Mouse (Mus musculus) layer of hippocampus, adult 18-20 months (tissue): ENCODE results near the gene Fam118b. TPM values are rescaled to one million over a fixed set of nuclear protein-coding genes. Genes with fewer than 3 reads are reported as not detected.

Experiments used
- DNase-seq, 2 experiments: peaks; one replicate each; pipeline ENCODE4 v3.0.0; 2022; ENCODE audit warnings: low spot score in 2 of 2
- long read RNA-seq: library from polyadenylated mRNA; stranded (forward); transcript quantifications from one replicate; pipeline ENCODE4 v2.0.0, GENCODE M21; 2021
- total RNA-seq, 2 experiments: library from RNA; stranded (reverse); gene quantifications; 2 replicates each; pipeline ENCODE4 v1.2.3; 2021

Fam118b gene
- 10 to 100 TPM; 28.9 to 29.1 TPM for total RNA-seq
- long read RNA-seq, transcript Fam118b-201 (8 exons, 1,860 nt): major isoform, 6 of 20 reads
- long read RNA-seq, partial matches to known transcripts: 0 of 20 reads
- long read RNA-seq, other reads (novel, unspliced or antisense): 13 of 20 reads

- DNase-seq: peak; percentile 92 to 96
Observed at GRCm38 (mm10) chr9:35267146-35267975, at the start of gene Fam118b, which contains the start of gene Rpusd4. Gene Fam118b, minus strand, starts transcription at chr9:35267805. Gene Rpusd4, plus strand, starts transcription at chr9:35267865.

DNA sequence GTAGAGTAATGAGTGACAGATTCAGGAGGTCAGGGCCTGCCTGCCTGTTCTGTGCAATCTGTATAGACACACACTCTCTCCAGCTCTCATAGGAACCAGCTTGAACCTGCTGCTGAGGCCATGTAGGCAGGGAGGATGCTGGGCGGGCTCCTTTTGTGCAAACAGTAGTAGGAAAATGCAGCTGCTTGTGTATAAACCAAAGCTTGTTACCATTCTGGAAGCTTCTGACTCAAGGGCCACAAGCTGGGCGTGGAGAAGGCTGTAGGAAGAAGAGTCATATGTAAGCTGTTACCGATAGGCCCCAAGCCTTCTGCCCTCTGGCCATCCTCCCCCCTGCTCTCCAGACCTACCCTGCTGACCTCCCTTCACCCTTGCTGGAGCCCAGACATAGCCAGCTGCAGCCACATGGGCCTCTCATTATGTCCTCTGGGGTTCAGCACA is 49.2 kb upstream of the Fam118b start:
- peak in 1 of 2 experiments; percentile 14 for DNase-seq

DNA sequence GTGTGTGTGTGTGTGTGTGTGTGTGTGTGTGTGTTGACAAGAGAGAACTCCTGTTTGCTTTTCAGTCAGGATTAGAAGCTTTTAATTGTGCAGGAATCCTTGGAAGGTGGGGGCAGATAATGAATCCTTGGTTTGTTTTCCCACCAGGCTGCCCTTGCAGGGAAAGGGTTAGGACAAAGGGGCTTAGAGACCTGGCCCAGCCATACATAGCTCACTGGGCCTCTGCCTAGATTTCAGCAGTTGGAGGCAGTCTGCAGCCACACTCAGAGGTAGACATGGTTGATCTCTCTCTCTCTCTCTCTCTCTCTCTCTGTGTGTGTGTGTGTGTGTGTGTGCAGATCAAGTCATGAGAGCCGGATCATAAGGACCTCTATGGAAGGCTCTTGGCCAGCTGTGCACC is 46.6 kb upstream of the Fam118b start:
- DNase-seq: no peak

DNA sequence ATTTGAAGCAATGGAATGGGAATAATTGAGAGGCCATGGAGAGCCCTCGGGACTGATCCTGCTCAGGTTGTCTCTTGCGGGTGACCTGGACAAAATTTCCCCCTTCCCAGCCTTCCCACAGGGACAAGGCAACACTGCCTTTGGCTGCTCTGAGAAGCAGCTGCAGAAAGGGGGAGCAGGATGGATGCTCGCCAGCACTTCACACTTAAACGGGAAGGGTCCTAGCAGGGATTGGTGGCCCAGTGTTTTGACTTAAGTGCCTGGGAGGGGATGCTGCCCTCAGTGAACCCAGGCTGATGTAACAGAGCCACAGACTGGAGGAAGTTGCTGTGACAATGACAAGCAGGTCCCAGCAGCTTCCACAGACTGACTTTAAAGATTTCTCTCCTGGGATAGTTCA is 46.0 kb upstream of the Fam118b start:
- DNase-seq: no peak

DNA sequence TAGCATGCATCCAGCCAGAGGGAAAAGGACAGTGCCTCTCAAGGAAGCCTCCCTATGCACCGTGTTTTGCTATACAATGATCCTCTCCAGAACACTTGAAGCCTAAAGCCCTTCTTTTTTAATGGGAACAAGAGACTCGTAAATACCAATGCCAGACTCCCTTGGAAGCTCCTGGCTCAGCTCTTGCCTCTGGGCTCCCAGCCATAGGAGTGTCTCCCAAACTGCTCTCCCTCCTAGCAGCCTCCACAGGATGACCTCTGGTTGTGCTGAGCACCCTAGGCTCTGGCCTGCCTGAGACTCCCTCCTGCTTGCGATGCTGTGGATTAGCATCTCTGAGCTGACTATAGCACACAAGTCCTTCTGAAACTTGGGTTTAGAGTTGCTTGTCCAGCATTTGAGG is 44.9 kb upstream of the Fam118b start:
- DNase-seq: no peak

DNA sequence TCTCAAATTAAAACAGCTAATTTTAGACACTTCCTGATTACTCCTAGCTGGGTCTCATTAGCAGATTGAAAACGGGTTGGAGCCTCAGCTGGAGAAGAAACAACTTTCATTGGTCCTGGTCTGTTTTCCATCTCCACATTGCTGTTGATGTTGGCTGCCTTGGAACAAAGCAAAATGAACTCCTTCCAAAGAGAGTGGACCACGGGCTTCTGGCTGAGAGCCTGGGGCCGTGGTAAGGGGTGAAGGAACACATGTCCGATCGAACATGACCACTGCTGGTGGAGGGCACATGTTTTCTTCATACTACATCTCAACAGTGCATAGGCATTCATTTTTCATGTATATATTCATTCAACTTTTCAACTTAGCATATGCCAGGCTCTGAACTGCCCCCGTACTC is 42.8 kb upstream of the Fam118b start:
- no peak for DNase-seq

- peak; percentile 36 to 62 for DNase-seq
Observed at GRCm38 (mm10) chr9:35307461-35307860, 39.9 kb upstream of the Fam118b start.

DNA sequence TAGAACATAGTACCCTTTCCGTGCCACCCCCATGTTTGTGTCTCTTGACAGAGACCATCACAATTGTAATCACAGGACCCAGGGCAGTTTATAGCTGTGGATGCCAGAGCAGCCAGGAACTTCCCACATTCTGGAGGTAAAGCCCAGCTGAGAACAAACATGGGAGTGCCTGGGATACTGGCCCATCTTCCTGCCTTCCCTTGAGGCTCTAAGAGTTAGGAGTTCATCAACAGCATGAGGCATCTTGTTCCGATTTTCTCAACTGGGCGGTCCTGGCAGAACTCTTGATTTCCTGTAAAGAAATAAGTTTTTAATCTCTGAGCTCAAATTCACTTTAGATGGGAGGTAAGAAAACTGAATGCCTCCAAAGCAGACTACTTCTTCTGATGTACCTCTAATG is 34.6 kb upstream of the Fam118b start:
- no peak for DNase-seq

- no peak for DNase-seq
Observed at GRCm38 (mm10) chr9:35297791-35298190, 30.2 kb upstream of the Fam118b start.

DNA sequence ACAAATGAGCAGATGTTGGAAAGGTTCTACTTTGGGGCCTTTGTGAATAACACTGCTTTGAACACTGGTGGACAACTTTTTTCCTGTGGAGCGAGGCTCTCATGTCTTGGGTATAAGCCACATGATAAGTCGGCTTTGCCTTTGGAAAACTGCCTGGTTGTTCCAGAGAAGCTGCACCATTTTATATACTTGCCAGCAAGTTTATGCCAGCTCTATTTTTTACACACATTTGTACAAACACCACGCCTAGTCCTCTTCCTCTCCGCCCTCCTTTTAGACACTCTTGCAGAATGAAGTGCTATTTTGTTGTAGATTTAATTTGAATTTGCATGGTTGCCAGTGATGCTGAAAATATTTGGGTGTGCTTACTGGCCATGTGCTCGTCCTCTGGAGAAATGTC is 25.9 kb upstream of the Fam118b start:
- no peak for DNase-seq

DNA sequence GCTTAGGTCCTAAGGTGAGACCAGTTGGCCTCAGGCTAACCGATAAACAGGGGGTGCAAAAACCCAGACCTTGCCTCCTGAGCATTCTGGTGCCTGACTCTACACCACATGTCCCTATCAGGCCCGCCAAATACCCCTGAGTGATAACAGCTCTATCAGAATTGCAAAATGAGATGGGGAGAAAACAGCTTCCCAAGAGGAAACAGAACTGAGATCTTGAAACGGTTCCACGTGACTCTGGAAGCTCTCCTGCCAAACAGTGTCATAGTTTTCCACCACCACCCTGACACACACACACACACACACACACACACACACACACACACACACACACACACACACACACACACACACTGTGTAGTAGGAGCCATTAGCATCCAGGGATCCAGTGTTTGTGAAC is 23.3 kb upstream of the Fam118b start:
- no peak for DNase-seq

DNA sequence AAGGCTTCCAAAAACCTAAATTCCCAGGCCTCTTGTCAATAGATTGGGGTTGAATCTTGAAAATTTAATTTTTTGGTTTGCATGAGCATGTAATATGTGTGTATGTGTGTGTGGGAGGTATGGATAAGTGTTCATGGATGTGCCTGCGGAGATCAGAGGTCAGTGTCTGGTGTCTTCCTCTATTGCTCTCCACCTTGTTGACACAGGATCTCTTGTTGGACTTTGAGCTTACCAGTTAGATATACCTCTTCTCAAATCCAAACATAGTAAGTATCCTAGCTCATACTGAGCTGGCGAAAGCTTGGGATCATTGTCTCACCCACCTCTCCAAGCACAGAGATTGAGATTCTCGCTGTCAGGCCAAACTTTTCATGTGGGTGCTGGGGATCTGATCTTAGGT is 22.8 kb upstream of the Fam118b start:
- DNase-seq: no peak

GRCm38 (mm10) chr9:35289992-35290391 is 22.4 kb upstream of the Fam118b start:
- DNase-seq: no peak

- no peak for DNase-seq
Observed at GRCm38 (mm10) chr9:35286351-35286750, 18.7 kb upstream of the Fam118b start.

DNA sequence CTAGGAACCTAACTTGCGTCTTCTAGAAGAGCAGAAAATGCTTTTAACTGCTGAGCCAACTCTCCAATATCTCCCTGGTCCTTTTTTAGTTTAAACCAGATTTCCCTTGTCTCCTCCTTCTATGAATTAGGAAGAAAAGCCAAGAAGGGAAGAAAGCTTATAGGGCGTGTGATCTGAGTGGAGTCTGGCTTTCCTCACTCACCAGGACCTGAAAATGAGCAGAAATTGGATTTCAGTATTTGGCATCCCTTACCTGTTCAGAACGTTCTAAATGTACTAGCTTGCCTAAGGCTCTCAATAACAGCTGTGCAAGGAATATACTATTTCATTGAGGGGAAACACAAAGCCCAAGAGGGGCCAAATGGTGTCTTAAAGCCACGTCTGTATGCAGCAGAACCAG is 16.7 kb upstream of the Fam118b start:
- no peak for DNase-seq

DNA sequence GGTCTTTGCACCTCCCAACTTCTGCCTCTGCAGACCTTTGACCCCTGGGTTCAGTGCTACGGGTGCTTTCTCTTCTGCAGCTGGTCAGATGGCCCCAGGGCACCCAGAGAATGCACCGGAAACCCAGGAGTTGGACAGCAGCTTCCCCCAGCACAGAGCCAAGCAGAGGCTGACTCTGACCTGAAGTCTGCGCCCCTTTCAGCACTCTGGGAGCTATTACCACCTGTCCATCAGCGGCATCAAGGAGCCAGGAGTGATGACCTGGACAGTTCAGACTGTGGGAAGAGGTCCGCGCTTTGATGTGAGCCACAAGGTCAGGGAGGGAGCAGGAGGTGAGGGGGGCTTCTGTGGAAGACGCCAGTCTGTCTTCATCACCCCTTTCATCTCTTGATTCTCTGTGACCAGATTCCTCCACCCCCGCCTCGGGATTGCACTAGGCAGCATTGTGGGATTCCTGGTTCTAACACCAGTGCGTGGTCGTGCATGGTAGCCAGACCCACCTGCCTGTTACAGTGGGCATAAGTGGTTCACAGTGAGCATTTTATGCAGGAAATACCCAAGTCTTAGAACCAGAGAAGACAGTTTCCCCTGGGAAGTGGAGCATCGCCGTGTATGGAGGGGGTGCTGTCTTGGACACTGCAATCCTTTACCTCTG is 15.9 kb upstream of the Fam118b start:
- no peak for DNase-seq

GRCm38 (mm10) chr9:35282851-35283200 is 15.2 kb upstream of the Fam118b start:
- DNase-seq: no peak

GRCm38 (mm10) chr9:35282006-35282850 is 14.6 kb upstream of the Fam118b start:
- DNase-seq: peak; percentile 58 to 83

DNA sequence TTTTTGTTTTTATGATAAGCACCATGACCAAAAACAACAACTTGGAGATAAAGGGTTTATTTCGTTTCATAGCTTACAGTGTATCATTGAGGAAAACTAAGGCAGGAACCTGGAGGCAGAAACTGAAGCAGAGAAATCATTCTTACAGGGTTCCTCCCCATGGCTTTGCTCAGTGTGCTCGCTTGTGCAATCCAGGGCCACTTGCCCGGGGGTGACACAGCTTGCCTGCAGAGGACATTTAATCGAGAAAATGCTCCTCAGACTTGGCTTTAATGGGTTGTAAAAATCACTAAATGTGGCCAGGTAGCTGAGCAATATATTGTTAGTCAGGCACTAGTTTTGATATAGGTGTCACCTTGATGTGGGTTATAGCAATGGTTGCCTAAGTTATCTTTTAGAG is 10.8 kb upstream of the Fam118b start:
- DNase-seq: no peak

- DNase-seq: no peak
Observed at GRCm38 (mm10) chr9:35277855-35278365, 10.3 kb upstream of the Fam118b start.

DNA sequence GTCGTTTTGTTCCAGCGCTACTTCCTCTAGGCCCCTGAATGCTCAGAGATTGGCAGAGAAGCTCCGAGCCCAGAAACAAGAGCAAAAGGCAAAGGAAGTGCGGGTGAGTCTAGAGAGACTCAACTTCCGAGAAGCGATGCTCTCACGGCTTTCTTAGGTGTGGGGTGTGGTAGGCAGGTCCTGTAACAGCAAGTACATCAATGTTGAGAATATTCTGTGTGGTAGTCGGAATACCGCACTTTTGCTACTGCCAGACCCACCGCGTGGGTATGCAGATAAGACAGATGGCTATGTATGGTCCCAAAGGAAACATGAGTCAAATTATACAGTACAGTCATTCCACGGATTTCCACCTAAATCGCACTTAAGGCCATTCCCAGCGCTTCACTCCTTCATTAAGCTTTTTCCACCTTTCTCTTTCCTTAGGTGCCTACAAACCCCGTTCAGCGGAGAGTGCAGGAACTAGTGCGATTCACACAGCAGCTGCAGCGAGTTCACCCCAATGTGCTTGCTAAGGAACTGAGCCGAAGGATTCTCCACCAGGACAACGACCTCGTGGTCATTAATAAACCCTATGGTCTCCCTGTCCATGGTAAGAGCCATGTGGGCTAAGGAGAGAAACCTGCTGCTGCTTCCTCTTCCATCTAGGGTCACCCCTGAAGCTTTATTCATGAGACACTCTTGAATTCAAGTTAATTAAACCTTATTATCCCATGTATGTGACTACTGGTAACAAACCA is 541 bp upstream of the Fam118b start:
- no peak for DNase-seq
